Mouse (Mus musculus) E14TG2a.4 (cell line): ENCODE measurements around the gene Vps11.
"Not testable (repeated sequence)": the region's sequence is repeated elsewhere in the genome, so short reads cannot be mapped to it uniquely, and the experiment has no call there.

Source experiments
- H3K27me3 ChIP-seq: 2 replicates; pipeline ENCODE4 v1.6.1; 2014; ENCODE audit warnings: low read length, control low read depth; ENCODE audit not compliant: insufficient read depth
- H3K36me3 ChIP-seq: 2 replicates; pipeline ENCODE4 v1.6.1; 2014; ENCODE audit warnings: low read length, control low read depth; ENCODE audit not compliant: insufficient read depth
- H3K4me1 ChIP-seq: replicated peaks from 2 replicates; pipeline ENCODE4 v1.6.1; 2014; ENCODE audit warnings: low read depth, low read length, control low read depth
- H3K4me3 ChIP-seq: replicated peaks from 2 replicates; pipeline ENCODE4 v1.5.1; 2014; ENCODE audit warnings: mild to moderate bottlenecking, low read length
- H3K9me3 ChIP-seq: 2 replicates; pipeline ENCODE4 v1.6.1; 2014; ENCODE audit warnings: low read length, control low read depth
- CTCF ChIP-seq: conservative IDR thresholded peaks from 2 replicates; pipeline ENCODE4 v1.5.1; 2014; ENCODE audit warnings: low read length
- NANOG ChIP-seq: IDR thresholded peaks from 2 replicates; pipeline ENCODE4 v1.6.1; 2014; ENCODE audit warnings: borderline replicate concordance, low read length, mixed read lengths
- POU5F1 ChIP-seq: IDR thresholded peaks from 2 replicates; pipeline ENCODE4 v1.6.1; 2014; ENCODE audit warnings: low read length, borderline replicate concordance

Vps11 gene

GRCm38 (mm10) chr9:44305466-44306079, 55.9 kb downstream of the Vps11 start, which contains the start of gene Hinfp:
Gene Hinfp (minus strand): TSS chr9:44305671.
- peaks cover 56% of the 10 kb centered on the region for H3K4me1 ChIP-seq
- no peak for TF ChIP-seq NANOG
- TF ChIP-seq CTCF = no peak
- TF ChIP-seq POU5F1 = no peak
- peaks cover 8% of the 10 kb centered on the region for H3K27me3 ChIP-seq
- peaks cover 32% of the 10 kb centered on the region for H3K36me3 ChIP-seq
- peak within 1 kb of the TSS; percentile 99 for H3K4me3 ChIP-seq
- H3K9me3 ChIP-seq = no peaks in the 10 kb centered on the region

DNA sequence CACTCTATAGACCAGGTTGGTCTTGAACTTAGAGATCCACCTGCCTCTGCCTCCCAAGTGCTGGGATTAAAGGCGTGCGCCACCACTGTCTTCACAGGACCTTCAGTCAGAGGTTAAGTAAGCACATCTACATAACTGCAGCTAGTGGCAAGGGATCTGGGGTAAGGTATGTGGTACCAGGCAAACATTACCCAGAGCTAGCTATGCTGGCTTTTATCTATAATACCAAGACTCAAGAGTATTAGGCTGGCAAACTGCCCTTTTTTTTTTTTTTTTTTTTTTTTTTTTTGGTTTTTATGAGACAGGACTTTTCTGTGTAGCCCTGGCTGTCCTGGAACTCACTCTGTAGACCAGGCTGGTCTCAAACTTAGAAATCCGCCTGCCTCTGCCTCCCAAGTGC, 61.5 kb downstream of the Vps11 start:
- H3K9me3 ChIP-seq, H3K4me3 ChIP-seq, H3K27me3 ChIP-seq: not testable (repeated sequence)
- Histone ChIP-seq H3K36me3 (peaks cover 86% of the 10 kb centered on the region), H3K4me1 (peaks cover 33% of the 10 kb centered on the region)
